ENCODE assay signal across 8 mouse cellular contexts in the genomic region with DNA sequence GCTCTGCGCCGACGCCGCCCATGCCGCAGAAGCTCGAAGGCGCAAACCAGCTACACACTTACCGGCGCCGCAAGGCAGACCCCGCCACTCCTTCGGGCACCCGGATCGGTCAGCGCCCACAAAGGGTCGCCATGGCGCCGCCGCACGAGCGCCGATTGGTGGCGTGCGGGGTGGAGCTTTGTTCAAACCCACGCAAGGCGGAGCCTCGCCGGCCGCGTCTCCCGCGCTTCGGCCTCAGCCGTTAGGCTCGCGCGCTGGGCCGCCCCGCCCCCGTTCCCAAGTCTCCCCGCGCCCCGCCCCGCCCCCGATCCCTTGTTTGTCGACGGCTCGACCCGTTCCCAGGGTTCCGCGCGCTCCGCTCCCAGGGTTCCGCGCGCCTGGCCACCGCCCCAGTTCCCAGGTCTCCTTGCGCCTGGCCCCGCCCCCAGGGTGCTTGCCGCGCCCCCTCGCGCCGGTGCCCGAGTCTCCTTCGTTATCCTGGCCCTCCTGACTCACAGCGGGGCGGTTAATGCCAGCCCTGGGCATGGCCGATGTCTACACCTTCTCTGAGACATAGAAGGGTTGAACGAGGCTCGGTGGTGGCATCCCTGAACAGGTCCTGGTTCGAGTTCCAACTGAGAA. TPM values are rescaled to one million over a fixed set of nuclear protein-coding genes. Genes with fewer than 3 reads are reported as not detected.
DNase-seq lines count a peak whose midpoint lies in the region; ATAC-seq and TF ChIP-seq lines count a peak whose summit lies in the region.

A gene (minus strand): TSS at position 180 of the 621 bp plus-strand sequence.

- peak; percentile 74; the same call in 1 of the 2 replicates for TF ChIP-seq POLR2A in lung, adult 2 months (IDR thresholded peaks at IDR 0.05; ENCODE audit: borderline replicate concordance, extremely low read depth, low read depth, low read length)

- peak; percentile 97 for ATAC-seq in forebrain, embryonic 15.5 days (replicated peaks)
- peak; percentile 95 for ATAC-seq in neutrophil, adult 5-6 weeks (ENCODE audit: extremely low read depth, insufficient number of reproducible peaks, low FRiP score, poor library complexity, severe bottlenecking)

- peak within 1 kb of the TSS; percentile 92 for H3K9ac ChIP-seq in forebrain, embryonic 15.5 days (replicated peaks)

- H3K9me3 ChIP-seq in forebrain, embryonic 15.5 days, result no peaks in the 10 kb centered on the region

- H3K4me2 ChIP-seq in forebrain, embryonic 15.5 days (replicated peaks), result peak within 1 kb of the TSS; percentile 89

- H3K27me3 ChIP-seq in forebrain, embryonic 15.5 days, result no peaks in the 10 kb centered on the region

- under 1% methylated on average over 63 of the region's 72 CpGs for WGBS in forebrain, embryonic 15.5 days
- 1% methylated on average over 64 of the region's 72 CpGs for WGBS in lung, adult 2 months

- H3K36me3 ChIP-seq in forebrain, embryonic 15.5 days, result peaks cover 10% of the 10 kb centered on the region

- DNase-seq in ES-CJ7 (ENCODE audit: low read depth, low spot score), result peak; percentile 94
- DNase-seq in cerebellum, adult 11 months, result peak; percentile 98
- peak; percentile 94 for DNase-seq in heart, postnatal 25 days (ENCODE audit: low spot score)
- DNase-seq in layer of hippocampus, adult 18-20 months (ENCODE audit: low spot score in 2 of 2), result peak; percentile 96 to 98
- DNase-seq in lung, adult 2 months, result peak; percentile 96
- DNase-seq in thymus, adult 18-20 months, result peak; percentile 96 to 97

- H3K4me1 ChIP-seq in forebrain, embryonic 15.5 days, result peaks cover 47% of the 10 kb centered on the region
- H3K4me1 ChIP-seq in lung, adult 2 months (ENCODE audit: control insufficient read depth, insufficient read depth, low read length), result peaks cover 9% of the 10 kb centered on the region

- peak within 1 kb of the TSS; percentile 95 for H3K27ac ChIP-seq in forebrain, embryonic 15.5 days (replicated peaks)

- H3K4me3 ChIP-seq in forebrain, embryonic 15.5 days, result peak within 1 kb of the TSS; percentile 95
- peak within 1 kb of the TSS; percentile 90 for H3K4me3 ChIP-seq in lung, adult 2 months (replicated peaks; ENCODE audit: extremely low read depth, low read depth, low read length)

- intact Hi-C loops in heart, postnatal 25 days (cut with DNase I), result loop anchor here (2.0 kb wide), 1 partner anchor 17 kb away; no protein-coding TSS in a partner anchor

- no peak for TF ChIP-seq CTCF in lung, adult 2 months (IDR thresholded peaks at IDR 0.05; ENCODE audit: insufficient read depth, low read length)

RNA-seq across cellular contexts. Expression of the gene that starts here (rescaled TPM):
- 81.3 and 82.0 TPM in 2 replicates for polyA plus RNA-seq in forebrain, embryonic 15.5 days (2015; fragmentation: Nextera tagmentation; extraction: Ambion mirVana)
- total RNA-seq in heart, postnatal 25 days (2021), result 1 to 10 TPM; 6.4 to 7.6 TPM
- 10 to 100 TPM in 1 of 2 experiments, 1 to 10 TPM in 1; 7.4 to 10.0 TPM for total RNA-seq in layer of hippocampus, adult 18-20 months (2021)
- polyA plus RNA-seq in lung, adult 2 months (2012; rRNA removed), result 17.0 and 21.4 TPM in 2 replicates
- total RNA-seq in neutrophil, adult 5-6 weeks (2017), result 30.7 and 32.0 TPM in 2 replicates

Comparison
In these comparisons a context has a peak if more than half of its experiments do, and no peak if none do; other contexts are left out.
1. Peak in every context shown above with its lines: DNase-seq, ATAC-seq, H3K4me3 ChIP-seq and H3K27ac ChIP-seq.